In the genomic region with DNA sequence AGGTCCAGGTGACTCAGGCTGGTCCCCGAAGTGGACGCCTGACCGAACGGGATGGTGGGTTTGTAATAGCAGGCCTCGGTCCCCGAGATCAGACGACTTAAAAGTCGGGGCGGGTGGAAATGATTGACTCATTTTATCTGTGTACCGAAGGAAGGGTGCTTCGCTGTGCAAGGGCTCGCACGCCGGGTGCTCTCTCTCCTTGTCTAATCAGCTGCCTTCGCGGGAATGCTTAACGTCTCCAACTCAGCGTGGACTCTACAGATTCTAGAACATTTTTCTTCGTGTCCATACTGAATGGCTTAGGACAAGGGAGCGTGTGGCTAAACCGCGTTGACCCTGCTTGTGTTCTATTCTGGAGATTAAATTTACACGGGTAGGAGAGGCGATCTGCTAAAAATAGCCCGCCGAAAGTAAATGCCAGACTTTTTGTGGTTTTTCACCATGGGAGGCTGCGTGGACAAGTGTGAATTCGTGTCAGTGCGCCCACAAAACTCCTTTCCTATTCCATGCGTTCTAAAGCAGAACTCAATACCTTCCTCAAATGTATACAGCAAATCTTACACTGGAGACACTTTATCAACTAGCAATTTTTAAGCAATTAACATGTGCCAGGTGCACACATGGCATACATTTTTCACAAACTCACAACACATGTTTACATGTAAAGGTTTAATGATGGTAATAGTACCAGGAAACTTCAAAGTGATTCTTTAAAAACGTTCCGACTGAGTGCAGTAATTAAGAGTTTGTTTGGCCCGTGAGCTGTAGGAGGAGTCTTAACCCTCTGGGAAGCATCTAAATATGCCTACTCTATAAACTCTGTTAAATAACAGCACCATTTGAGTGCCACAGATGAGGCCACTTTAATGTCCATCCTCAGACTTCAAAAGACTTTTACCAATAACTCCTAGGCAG, we compare ENCODE assay signal across 8 mouse cellular contexts. TPM values are rescaled to one million over a fixed set of nuclear protein-coding genes. Genes with fewer than 3 reads are reported as not detected.
DNase-seq lines count a peak whose midpoint lies in the region; ATAC-seq and TF ChIP-seq lines count a peak whose summit lies in the region.

No protein-coding gene starts in this region.

- H3K27ac ChIP-seq in kidney, postnatal 0 days = peak overlapping the region; percentile 91
- H3K27ac ChIP-seq in limb, embryonic 13.5 days = peak overlapping the region; percentile 78; the same call in 1 of the 2 replicates

- no peaks in the 10 kb centered on the region for H3K27me3 ChIP-seq in kidney, postnatal 0 days (ENCODE audit: insufficient read depth, low read length)
- H3K27me3 ChIP-seq in limb, embryonic 13.5 days = no peaks in the 10 kb centered on the region

- H3K9ac ChIP-seq in kidney, postnatal 0 days (ENCODE audit: low read depth, low read length) = peak overlapping the region; percentile 81
- H3K9ac ChIP-seq in limb, embryonic 13.5 days = peak overlapping the region; percentile 83

- ATAC-seq in kidney, postnatal 0 days (replicated peaks; ENCODE audit: low FRiP score, low read depth) = peak; percentile 27
- peak; percentile 53 for ATAC-seq in activated CD4-positive, CD25-positive, alpha-beta regulatory T cell, adult 4 months
- peak; percentile 20; the same call in 1 of the 2 replicates for ATAC-seq in granulocyte monocyte progenitor cell, adult 5-6 weeks (replicated peaks; ENCODE audit: poor library complexity, severe bottlenecking)
- peak; percentile 42 for ATAC-seq in limb, embryonic 13.5 days (ENCODE audit: low FRiP score, low read depth)

- peak overlapping the region; percentile 77 for H3K4me3 ChIP-seq in kidney, postnatal 0 days (replicated peaks; ENCODE audit: low read depth, low read length)
- peak overlapping the region; percentile 84 for H3K4me3 ChIP-seq in limb, embryonic 13.5 days

- 3% methylated on average over 33 of the region's 33 CpGs for WGBS in kidney, postnatal 0 days
- WGBS in limb, embryonic 13.5 days = under 1% methylated on average over 33 of the region's 33 CpGs

- no peak for TF ChIP-seq CTCF in kidney, postnatal 0 days (IDR thresholded peaks at IDR 0.05; ENCODE audit: low read depth)

- H3K36me3 ChIP-seq in kidney, postnatal 0 days (ENCODE audit: insufficient read depth, low read length) = no peaks in the 10 kb centered on the region
- H3K36me3 ChIP-seq in limb, embryonic 13.5 days = no peaks in the 10 kb centered on the region

- H3K9me3 ChIP-seq in kidney, postnatal 0 days (replicated peaks; ENCODE audit: low read length) = no peaks in the 10 kb centered on the region
- no peaks in the 10 kb centered on the region for H3K9me3 ChIP-seq in limb, embryonic 13.5 days

- no peak for DNase-seq in kidney, postnatal 0 days (ENCODE audit: low spot score)
- no peak for DNase-seq in kidney, adult 18-20 months
- DNase-seq in right cerebral cortex, postnatal 36 days (ENCODE audit: low spot score in 2 of 2) = peak; percentile 26 to 40
- no peak for DNase-seq in gastrocnemius, postnatal 4 days (ENCODE audit: low spot score in 2 of 2)
- no peak for DNase-seq in retina, embryonic 14.5 days (ENCODE audit: low spot score)

- peaks cover 21% of the 10 kb centered on the region for H3K4me1 ChIP-seq in kidney, postnatal 0 days (replicated peaks; ENCODE audit: insufficient read depth, low read length)
- H3K4me1 ChIP-seq in limb, embryonic 13.5 days = peaks cover 75% of the 10 kb centered on the region

- H3K4me2 ChIP-seq in kidney, postnatal 0 days (ENCODE audit: low read length) = peak overlapping the region; percentile 68
- H3K4me2 ChIP-seq in limb, embryonic 13.5 days (replicated peaks) = peak overlapping the region; percentile 81

RNA-seq across cellular contexts. Expression of a gene that starts 0.7 kb away (rescaled TPM):
- polyA plus RNA-seq in kidney, postnatal 0 days (2015; fragmentation: Nextera tagmentation; extraction: Ambion mirVana) = 26.6 and 28.5 TPM in 2 replicates
- polyA plus RNA-seq in activated CD4-positive, CD25-positive, alpha-beta regulatory T cell, adult 4 months (2017; shearing (Covaris generic)) = 1 to 10 TPM; 2.1 to 2.9 TPM
- total RNA-seq in granulocyte monocyte progenitor cell, adult 5-6 weeks (2014; fragmentation: Nextera tagmentation) = 3.5 and 6.4 TPM in 2 replicates
- 12.2 and 21.8 TPM in 2 replicates for total RNA-seq in granulocyte monocyte progenitor cell, adult 5-6 weeks (2017)
- polyA plus RNA-seq in limb, embryonic 13.5 days (2015; fragmentation: Nextera tagmentation; extraction: Ambion mirVana) = 30.7 and 31.4 TPM in 2 replicates
- 10 to 100 TPM; 74.6 to 74.9 TPM for total RNA-seq in gastrocnemius, postnatal 4 days (2021)

RNA-seq across cellular contexts. Expression of a gene that starts 30.7 kb away (rescaled TPM):
- 16.3 and 16.8 TPM in 2 replicates for polyA plus RNA-seq in kidney, postnatal 0 days (2015; fragmentation: Nextera tagmentation; extraction: Ambion mirVana)
- polyA plus RNA-seq in activated CD4-positive, CD25-positive, alpha-beta regulatory T cell, adult 4 months (2017; shearing (Covaris generic)) = 10 to 100 TPM; 11.5 to 15.7 TPM
- total RNA-seq in granulocyte monocyte progenitor cell, adult 5-6 weeks (2014; fragmentation: Nextera tagmentation) = 14.7 and 22.3 TPM in 2 replicates
- total RNA-seq in granulocyte monocyte progenitor cell, adult 5-6 weeks (2017) = 23.1 TPM in 2 replicates
- polyA plus RNA-seq in limb, embryonic 13.5 days (2015; fragmentation: Nextera tagmentation; extraction: Ambion mirVana) = 21.0 and 24.3 TPM in 2 replicates
- total RNA-seq in gastrocnemius, postnatal 4 days (2021) = 10 to 100 TPM; 12.7 to 14.6 TPM

Comparison
In these comparisons a context has a peak if more than half of its experiments do, and no peak if none do; other contexts are left out.
1. DNase-seq: peak in right cerebral cortex, postnatal 36 days (2 of 2); none in kidney, postnatal 0 days (single experiment), kidney, adult 18-20 months (single experiment), gastrocnemius, postnatal 4 days (0 of 2) and retina, embryonic 14.5 days (single experiment).
2. Peak in every context shown above with its lines, with median percentiles within 50 percentile points of each other: ATAC-seq.